Mouse (Mus musculus) inflammation-experienced regulatory T-cells, adult 6 months (primary cell): ENCODE data around the gene Srcin1. TPM values are rescaled to one million over a fixed set of nuclear protein-coding genes. Genes with fewer than 3 reads are reported as not detected.

ENCODE experiments used
- ATAC-seq: one replicate; pipeline ENCODE4 v1.8.0; 2017
- polyA plus RNA-seq, 3 experiments: library from polyadenylated mRNA; unstranded; fragments of 100-300 nt; shearing (Covaris generic); gene quantifications; one replicate each; pipeline ENCODE4 v1.2.1; 2017

The Srcin1 gene
- polyA plus RNA-seq, 3 experiments from 2014 or later = not detected

- no peak for ATAC-seq
Measured at GRCm38 (mm10) chr11:97578286-97578685, 2.3 kb upstream of the Srcin1 start.

- peak; percentile 35 for ATAC-seq
Measured at GRCm38 (mm10) chr11:97575638-97576037, 348 bp downstream of the Srcin1 start.

GRCm38 (mm10) chr11:97575075-97575474 lies 911 bp downstream of the Srcin1 start:
- ATAC-seq = no peak

- ATAC-seq = no peak
Measured at GRCm38 (mm10) chr11:97574551-97575051, 1.4 kb downstream of the Srcin1 start.

GRCm38 (mm10) chr11:97573891-97574550 lies 2.0 kb downstream of the Srcin1 start:
- no peak for ATAC-seq

- no peak for ATAC-seq
Measured at GRCm38 (mm10) chr11:97572895-97573480, 3.0 kb downstream of the Srcin1 start.

- ATAC-seq = no peak
Measured at GRCm38 (mm10) chr11:97572089-97572345, 4.0 kb downstream of the Srcin1 start.

- ATAC-seq = no peak
Measured at GRCm38 (mm10) chr11:97571266-97572088, 4.5 kb downstream of the Srcin1 start.

- ATAC-seq = no peak
Measured at GRCm38 (mm10) chr11:97570493-97571137, 5.4 kb downstream of the Srcin1 start.

- no peak for ATAC-seq
Measured at GRCm38 (mm10) chr11:97569806-97570205, 6.2 kb downstream of the Srcin1 start.

GRCm38 (mm10) chr11:97569301-97569724 lies 6.7 kb downstream of the Srcin1 start:
- ATAC-seq = no peak

- no peak for ATAC-seq
Measured at GRCm38 (mm10) chr11:97568729-97569128, 7.3 kb downstream of the Srcin1 start.

GRCm38 (mm10) chr11:97567480-97567879 lies 8.5 kb downstream of the Srcin1 start:
- no peak for ATAC-seq

- no peak for ATAC-seq
Measured at GRCm38 (mm10) chr11:97566551-97566950, 9.4 kb downstream of the Srcin1 start.

- no peak for ATAC-seq
Measured at GRCm38 (mm10) chr11:97563730-97564129, 12.3 kb downstream of the Srcin1 start.

- ATAC-seq = no peak
Measured at GRCm38 (mm10) chr11:97562536-97562935, 13.4 kb downstream of the Srcin1 start.

GRCm38 (mm10) chr11:97560210-97560963 lies 15.6 kb downstream of the Srcin1 start:
- no peak for ATAC-seq

- no peak for ATAC-seq
Measured at GRCm38 (mm10) chr11:97559549-97559948, 16.4 kb downstream of the Srcin1 start.

GRCm38 (mm10) chr11:97557885-97558284 lies 18.1 kb downstream of the Srcin1 start:
- ATAC-seq = no peak

- ATAC-seq = no peak
Measured at GRCm38 (mm10) chr11:97556569-97557408, 19.2 kb downstream of the Srcin1 start.

GRCm38 (mm10) chr11:97555144-97555543 lies 20.8 kb downstream of the Srcin1 start:
- no peak for ATAC-seq
